Mouse (Mus musculus) left cerebral cortex, postnatal 4 days (tissue): ENCODE measurements around the gene Bhlhe41. TPM values are rescaled to one million over a fixed set of nuclear protein-coding genes. Genes with fewer than 3 reads are reported as not detected.

Experiments used
- DNase-seq: peaks from one replicate; pipeline ENCODE4 v3.0.0-alpha.2; 2022
- intact Hi-C: fragments of 180-260 bp; cut with DNase I; formaldehyde crosslinking; loops from one replicate; pipeline ENCODE4 v1.15.1; 2025
- total RNA-seq, 2 experiments: library from RNA; stranded (reverse); gene quantifications; 2 replicates each; pipeline ENCODE4 v1.2.3; 2021

Gene Bhlhe41
- total RNA-seq: 1 to 10 TPM; 5.2 to 6.0 TPM

DNA sequence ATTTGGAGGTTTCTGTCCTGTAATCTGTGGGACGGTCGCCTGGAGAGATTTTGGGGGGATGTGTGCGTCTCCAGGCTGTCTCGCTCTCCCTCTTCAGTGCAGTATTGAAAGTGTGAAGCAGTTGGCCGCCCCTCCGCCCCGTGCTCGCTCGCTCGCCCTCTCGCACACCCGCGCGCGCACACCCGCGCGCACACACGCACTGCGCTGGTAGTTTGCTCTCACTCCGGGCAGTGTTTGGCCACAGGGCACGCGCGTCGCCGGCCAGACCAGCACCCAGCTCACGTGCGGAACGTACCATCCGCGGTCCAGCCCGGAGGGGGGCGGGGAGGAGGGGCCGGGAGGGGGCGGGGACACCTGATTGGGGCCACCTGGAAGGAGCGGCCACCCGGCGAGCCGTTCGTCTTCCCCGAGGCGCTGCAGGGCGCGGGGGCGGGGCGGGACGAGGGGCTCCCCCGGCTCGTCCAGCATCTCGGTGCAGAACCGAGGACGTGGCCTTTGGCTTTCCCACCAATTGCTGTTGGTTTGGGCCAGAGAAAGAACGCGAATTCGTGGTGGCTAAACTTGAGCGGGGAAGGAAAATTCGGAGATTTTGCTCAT, at the start of gene Bhlhe41:
TSS of gene Bhlhe41 (minus strand) at position 270 of the 597 bp plus-strand sequence.
- peak; percentile 88 for DNase-seq
- intact Hi-C loops: loop anchor here (10.0 kb wide), 2 partner anchors 289 to 409 kb away; no protein-coding TSS in a partner anchor

DNA sequence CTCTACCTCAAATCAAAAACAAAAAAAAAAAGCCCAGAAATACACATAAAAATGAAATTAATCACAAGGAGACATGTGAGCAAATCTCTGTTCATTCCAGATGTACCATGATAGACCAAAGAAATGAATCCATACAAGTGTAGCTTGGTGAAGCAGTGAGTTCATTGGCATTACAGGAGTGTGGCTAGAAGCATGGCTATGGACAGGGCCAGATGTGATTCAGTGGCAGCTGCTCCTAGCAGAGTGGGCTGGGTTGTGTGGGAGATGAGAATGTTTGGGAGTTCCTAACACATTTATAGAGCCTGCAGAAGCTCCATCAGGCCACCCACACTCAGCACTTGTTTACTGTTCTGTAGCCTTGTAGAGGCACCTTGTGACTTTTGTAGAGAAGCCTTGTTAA, 46.9 kb upstream of the Bhlhe41 start:
- intact Hi-C loops: no loop called here
- DNase-seq: no peak

GRCm38 (mm10) chr6:145910469-145911426, 45.4 kb upstream of the Bhlhe41 start:
- intact Hi-C loops: no loop called here
- no peak for DNase-seq

GRCm38 (mm10) chr6:145909943-145910342, 44.6 kb upstream of the Bhlhe41 start:
- DNase-seq: no peak
- intact Hi-C loops: no loop called here

- no peak for DNase-seq
- intact Hi-C loops: no loop called here
These were observed 40.9 kb upstream of the Bhlhe41 start for GRCm38 (mm10) chr6:145906096-145906890.

GRCm38 (mm10) chr6:145904616-145905015, 39.3 kb upstream of the Bhlhe41 start:
- intact Hi-C loops: no loop called here
- DNase-seq: no peak

GRCm38 (mm10) chr6:145904169-145904568, 38.8 kb upstream of the Bhlhe41 start:
- DNase-seq: no peak
- intact Hi-C loops: no loop called here

GRCm38 (mm10) chr6:145894669-145895342, 29.4 kb upstream of the Bhlhe41 start:
- intact Hi-C loops: no loop called here
- no peak for DNase-seq

DNA sequence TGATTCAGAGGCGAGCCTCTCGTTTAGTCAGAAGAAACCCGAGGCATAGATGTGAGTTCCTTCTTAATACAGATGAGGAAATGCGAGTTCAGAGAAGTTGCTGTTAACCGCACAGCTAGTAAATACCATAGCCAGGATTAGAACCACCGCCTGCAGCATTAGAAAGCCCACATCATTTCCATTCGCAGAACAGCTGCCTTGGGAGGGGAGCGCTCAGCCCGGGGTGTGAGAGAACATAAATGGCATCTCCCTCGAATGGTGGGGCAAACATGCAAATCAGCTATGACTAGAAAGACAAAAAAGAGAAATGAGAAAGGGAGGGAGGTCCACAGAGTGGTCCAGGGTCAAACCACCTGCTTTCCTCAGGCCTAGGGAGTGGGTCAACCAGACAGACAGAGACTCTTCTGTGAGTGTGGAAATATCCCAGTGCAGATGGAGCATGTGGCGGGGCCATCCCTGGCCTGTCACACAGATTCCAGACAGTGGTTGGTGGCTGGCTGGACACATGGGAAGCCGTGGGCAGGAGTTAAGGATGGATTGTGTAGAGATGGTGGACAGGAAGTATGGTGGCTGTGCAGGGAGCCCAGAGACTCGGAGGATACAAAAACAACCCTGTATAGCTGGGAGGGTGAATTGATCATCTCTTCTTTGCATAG, 28.1 kb upstream of the Bhlhe41 start:
- no peak for DNase-seq

GRCm38 (mm10) chr6:145892381-145893265, 27.3 kb upstream of the Bhlhe41 start:
- intact Hi-C loops: no loop called here
- DNase-seq: no peak

More for the DNA sequence above, 28.1 kb upstream of the Bhlhe41 start:
- intact Hi-C loops: no loop called here

DNA sequence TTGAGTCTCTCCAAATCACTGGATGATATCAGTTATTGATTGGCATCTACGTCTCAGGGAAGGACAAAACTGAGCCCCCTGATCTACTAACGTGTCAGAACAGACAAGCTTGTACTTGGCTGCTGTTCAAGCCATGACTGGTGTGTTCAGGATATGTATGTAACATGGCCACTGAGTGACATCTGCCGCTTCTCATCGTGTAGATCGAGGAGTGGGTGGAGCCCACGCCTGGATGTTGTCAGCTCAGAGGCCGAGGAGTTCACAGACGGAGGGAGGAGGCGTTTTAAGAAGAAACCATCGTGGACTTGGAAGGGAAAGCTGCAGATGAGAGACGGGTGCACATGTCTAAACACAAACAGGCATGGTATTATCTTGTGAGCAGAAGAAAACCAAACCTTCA, 26.6 kb upstream of the Bhlhe41 start:
- DNase-seq: no peak
- intact Hi-C loops: no loop called here

DNA sequence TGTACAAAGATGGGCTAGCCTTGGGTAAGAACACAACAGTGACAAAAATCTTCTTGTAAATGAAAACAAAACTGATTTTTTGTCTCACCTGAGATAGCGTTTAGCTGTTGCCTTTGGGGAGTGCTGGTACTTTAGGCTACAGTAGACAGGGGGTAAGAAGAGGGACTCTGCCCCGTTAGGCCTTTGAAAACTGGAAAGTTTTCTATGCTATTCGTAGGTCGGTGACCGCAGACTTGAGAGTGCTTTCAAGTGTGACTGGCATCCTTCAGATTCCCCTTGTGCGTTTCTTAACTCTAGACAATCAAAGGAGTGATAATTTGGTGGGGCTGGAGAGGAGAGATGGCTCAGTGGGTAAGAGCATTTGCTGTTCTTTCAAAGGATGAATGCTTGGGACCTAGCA, 22.4 kb upstream of the Bhlhe41 start:
- DNase-seq: no peak
- intact Hi-C loops: no loop called here

- intact Hi-C loops: no loop called here
- DNase-seq: no peak
These were observed 20.9 kb upstream of the Bhlhe41 start for GRCm38 (mm10) chr6:145886277-145886676.

DNA sequence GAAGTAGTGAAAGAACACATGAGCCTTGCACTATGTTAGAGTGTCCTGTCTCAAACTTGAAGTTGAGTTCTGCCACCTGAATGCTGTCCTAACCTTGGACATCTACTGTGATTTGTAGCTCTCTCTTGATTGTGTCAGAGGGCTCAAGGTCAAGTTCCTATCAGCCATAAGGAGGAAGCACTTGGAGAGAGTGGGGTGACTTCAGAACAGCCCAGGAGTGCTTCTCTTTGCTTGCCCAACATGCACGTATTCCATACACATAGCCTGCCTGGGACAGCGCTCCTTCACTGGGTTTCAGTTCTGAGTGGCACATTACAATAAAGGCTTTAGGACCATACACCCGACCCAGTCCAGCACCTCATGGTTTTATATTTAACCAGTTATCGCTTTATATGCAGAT, 19.7 kb upstream of the Bhlhe41 start:
- no peak for DNase-seq
- intact Hi-C loops: no loop called here

DNA sequence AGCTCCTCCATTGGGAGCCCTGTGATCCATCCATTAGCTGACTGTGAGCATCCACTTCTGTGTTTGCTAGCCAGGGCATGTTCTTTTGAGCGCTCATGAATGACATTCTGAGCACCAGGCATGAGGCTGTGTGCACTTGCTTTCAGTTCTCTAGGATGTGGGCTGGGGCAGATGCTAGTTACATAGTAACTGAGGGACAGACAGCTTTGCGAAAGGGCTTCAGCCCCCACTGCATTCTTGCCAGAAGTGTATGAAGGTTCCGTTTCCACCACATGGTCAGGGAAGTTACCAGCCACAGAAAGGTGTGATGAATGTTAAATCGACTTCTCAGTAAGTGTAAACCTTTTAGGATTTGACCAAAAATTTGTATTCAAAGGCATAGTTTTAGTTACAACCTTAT, 18.3 kb upstream of the Bhlhe41 start:
- no peak for DNase-seq
- intact Hi-C loops: no loop called here

DNA sequence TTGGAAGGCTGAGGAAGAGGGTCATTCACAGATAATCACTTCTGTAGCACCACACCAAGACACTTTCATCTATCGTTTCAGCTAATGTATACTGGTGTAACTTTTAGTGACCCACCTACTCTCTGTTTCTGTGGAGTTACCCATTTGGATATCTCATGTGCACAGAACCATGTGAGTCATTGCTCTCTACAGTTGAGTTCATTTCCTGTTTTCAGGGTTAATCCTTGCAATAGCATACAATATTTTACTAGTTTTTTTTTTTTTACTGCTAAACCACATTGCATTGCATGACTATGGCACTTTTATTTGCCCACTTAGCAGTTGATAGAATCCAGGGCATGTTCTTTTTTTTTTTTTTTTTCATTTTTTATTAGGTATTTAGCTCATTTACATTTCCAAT, 17.7 kb upstream of the Bhlhe41 start:
- intact Hi-C loops: no loop called here
- no peak for DNase-seq

GRCm38 (mm10) chr6:145880609-145881008, 15.3 kb upstream of the Bhlhe41 start:
- intact Hi-C loops: no loop called here

DNA sequence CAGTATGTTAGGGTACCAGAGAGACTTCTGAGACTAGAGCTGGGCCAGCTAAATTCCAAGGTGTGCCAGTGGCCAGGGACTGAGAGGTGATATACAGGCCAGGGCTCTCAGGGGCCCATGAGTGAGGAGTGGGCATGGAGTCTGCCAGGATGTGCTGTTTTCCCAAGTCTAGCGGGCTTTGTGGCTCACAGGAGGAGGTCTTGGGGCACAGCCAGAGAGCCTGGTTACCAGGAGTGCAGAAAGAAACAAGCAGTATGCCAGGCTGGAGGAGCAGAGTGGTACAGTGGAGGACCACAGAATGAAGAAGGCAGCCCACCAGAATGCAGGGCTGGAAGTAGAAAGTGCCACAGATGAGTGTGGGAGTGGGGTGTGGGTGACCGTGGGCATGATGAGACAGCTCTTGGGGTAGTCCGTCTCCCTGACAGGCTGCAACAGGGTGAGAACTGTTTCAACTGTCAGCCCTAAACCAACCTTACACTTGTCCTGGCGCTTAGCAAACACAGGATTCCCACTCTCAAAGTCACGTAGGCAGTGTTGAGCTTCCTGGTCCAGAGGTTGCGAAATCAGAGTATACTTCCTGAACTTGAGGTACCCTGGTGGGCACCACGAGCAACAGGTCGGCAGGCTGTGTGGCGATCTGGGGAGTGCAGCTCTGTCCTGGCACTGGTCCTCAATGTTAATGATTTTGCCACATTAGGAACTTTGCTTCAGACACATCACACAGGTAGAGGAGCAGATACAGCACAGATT, 11.8 kb upstream of the Bhlhe41 start:
- peak; percentile 79 for DNase-seq
- intact Hi-C loops: no loop called here

More at GRCm38 (mm10) chr6:145880609-145881008, 15.3 kb upstream of the Bhlhe41 start:
- DNase-seq: no peak
